Mouse (Mus musculus): ENCODE data around the gene Csnk2b. TPM values are rescaled to one million over a fixed set of nuclear protein-coding genes. Genes with fewer than 3 reads are reported as not detected.
A peak's percentile ranks its signal among the peaks of the same experiment; 100 is the strongest.

The Csnk2b gene
- polyA plus RNA-seq, 1 experiment from 2014 or later = 353 TPM

- DNase-seq (ENCODE audit: low spot score) = no peak
- ATAC-seq = no peak
- WGBS = 92% methylated on average over 6 of the region's 6 CpGs
- no peaks in the 10 kb centered on the region for H3K27me3 ChIP-seq (replicated peaks; ENCODE audit: control insufficient read depth, insufficient read depth, low read length)
- no peaks in the 10 kb centered on the region for H3K9me3 ChIP-seq (replicated peaks; ENCODE audit: control insufficient read depth, low read length)
- peaks cover 4% of the 10 kb centered on the region; the same call in 1 of the 2 replicates for H3K4me1 ChIP-seq (ENCODE audit: control insufficient read depth, insufficient read depth, low read length)
- no peak overlapping the region for H3K9ac ChIP-seq (ENCODE audit: low read length)
- no peak overlapping the region for H3K27ac ChIP-seq (ENCODE audit: low read depth, low read length)
- H3K36me3 ChIP-seq (ENCODE audit: control insufficient read depth, insufficient read depth, low read length) = peaks cover 89% of the 10 kb centered on the region
- H3K4me3 ChIP-seq (ENCODE audit: low read depth, low read length) = no peak overlapping the region
- no peak overlapping the region for H3K4me2 ChIP-seq (ENCODE audit: low read length)
These were observed 20.1 kb upstream of the Csnk2b start for GRCm38 (mm10) chr17:35141971-35142370.

DNA sequence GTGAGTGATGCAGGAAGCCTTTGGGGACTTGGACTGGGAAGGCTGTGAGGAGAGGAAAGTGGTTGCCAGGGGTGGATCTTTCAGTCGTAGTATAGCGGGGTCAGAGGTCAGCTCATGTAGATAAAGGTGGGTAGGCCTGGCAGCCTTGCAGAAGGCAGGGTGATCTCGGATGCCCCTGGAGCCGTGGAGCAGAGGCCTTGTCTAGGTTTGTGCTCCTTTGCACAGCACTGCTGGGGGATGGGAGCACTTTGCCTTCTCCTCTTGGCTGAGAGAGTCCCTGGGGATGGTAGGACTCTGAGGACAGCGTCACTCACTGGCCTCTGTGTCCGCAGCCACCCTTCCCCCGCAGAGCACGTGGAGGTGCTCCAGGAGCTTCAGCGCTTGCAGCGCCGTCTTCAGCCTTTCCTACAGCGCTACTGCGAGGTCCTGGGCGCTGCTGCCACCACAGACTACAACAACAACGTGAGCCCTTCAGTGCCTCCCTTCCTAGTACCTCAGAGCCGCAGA is 18.7 kb upstream of the Csnk2b start:
- ATAC-seq (no peak), DNase-seq (ENCODE audit: low spot score) (no peak)
- Histone ChIP-seq H3K9me3 (replicated peaks; ENCODE audit: control insufficient read depth, low read length) (no peaks in the 10 kb centered on the region), H3K4me2 (ENCODE audit: low read length) (no peak overlapping the region), H3K4me1 (ENCODE audit: control insufficient read depth, insufficient read depth, low read length) (peaks cover 9% of the 10 kb centered on the region), H3K27ac (ENCODE audit: low read depth, low read length) (no peak overlapping the region), H3K36me3 (ENCODE audit: control insufficient read depth, insufficient read depth, low read length) (peaks cover 74% of the 10 kb centered on the region), H3K9ac (ENCODE audit: low read length) (no peak overlapping the region), H3K27me3 (replicated peaks; ENCODE audit: control insufficient read depth, insufficient read depth, low read length) (no peaks in the 10 kb centered on the region), H3K4me3 (ENCODE audit: low read depth, low read length) (no peak overlapping the region)
- WGBS = 81% methylated on average over 16 of the region's 16 CpGs

DNA sequence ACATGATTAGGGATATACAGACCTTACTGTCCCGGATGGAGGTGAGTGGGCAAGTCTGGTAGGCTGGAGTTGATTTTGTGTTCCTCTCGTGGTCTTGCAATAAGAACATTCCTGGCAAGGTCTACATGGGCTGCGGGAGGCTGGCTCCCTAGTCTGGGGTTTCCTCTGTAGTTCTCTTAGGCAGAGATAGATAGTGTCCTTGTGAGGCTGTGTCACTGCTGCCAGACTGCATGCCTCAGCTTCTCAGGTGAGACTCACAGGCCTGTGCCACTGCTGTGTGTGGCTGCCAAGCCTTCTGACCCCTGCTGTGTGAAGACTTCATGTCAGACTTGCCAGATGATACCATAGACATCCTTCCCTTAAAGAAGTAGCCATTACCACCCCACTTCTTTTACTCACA is 17.4 kb upstream of the Csnk2b start:
- Histone ChIP-seq H3K4me3 (ENCODE audit: low read depth, low read length) (no peak overlapping the region), H3K4me1 (ENCODE audit: control insufficient read depth, insufficient read depth, low read length) (peaks cover 9% of the 10 kb centered on the region), H3K9ac (ENCODE audit: low read length) (no peak overlapping the region), H3K27ac (ENCODE audit: low read depth, low read length) (no peak overlapping the region), H3K36me3 (ENCODE audit: control insufficient read depth, insufficient read depth, low read length) (peaks cover 62% of the 10 kb centered on the region), H3K27me3 (replicated peaks; ENCODE audit: control insufficient read depth, insufficient read depth, low read length) (no peaks in the 10 kb centered on the region), H3K9me3 (replicated peaks; ENCODE audit: control insufficient read depth, low read length) (no peaks in the 10 kb centered on the region), H3K4me2 (ENCODE audit: low read length) (no peak overlapping the region)
- no peak for DNase-seq (ENCODE audit: low spot score)
- WGBS = 86% methylated on average over 3 of the region's 3 CpGs
- no peak for ATAC-seq

DNA sequence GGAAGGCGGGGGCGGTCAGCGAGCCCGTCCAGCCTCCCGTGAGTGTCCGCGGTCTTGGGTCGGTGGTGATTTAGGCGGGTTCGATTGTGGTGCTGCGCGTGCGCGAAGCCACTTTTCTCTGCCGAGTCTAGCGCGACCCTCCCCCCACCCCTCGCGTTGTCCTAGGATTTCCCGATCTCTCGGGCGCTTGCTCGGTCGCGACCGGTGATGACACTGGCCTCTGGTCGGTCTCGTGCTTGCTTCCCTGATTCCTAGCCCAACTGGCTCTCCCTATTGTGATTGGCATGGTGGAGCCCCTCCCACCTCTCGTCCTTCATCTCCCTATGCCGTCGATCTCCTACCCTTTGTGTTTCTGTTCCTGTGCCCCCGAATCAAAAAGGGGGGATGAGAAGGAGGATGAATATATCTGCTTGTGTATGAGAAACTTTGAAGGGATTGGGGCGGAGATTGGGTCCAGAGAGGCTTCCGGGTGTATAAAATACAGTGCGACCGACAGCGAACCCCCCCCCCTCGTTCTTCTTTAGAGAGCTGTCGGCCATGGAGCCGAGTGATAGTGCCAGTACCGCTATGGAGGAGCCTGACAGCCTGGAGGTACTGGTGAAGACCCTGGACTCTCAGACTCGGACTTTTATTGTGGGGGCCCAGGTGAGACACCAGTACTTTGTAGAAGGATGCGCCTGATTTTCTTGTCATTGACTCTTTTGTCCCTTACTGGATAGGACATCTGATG is 13.9 kb upstream of the Csnk2b start:
- H3K27me3 ChIP-seq (replicated peaks; ENCODE audit: control insufficient read depth, insufficient read depth, low read length) = no peaks in the 10 kb centered on the region
- under 1% methylated on average over 43 of the region's 43 CpGs for WGBS
- H3K9ac ChIP-seq (ENCODE audit: low read length) = peak overlapping the region; percentile 91
- peak overlapping the region; percentile 74 for H3K4me3 ChIP-seq (ENCODE audit: low read depth, low read length)
- H3K27ac ChIP-seq (ENCODE audit: low read depth, low read length) = peak overlapping the region; percentile 89
- no peaks in the 10 kb centered on the region for H3K9me3 ChIP-seq (replicated peaks; ENCODE audit: control insufficient read depth, low read length)
- H3K4me1 ChIP-seq (ENCODE audit: control insufficient read depth, insufficient read depth, low read length) = peaks cover 9% of the 10 kb centered on the region
- ATAC-seq (peak; percentile 59), DNase-seq (ENCODE audit: low spot score) (no peak)
- H3K4me2 ChIP-seq (ENCODE audit: low read length) = peak overlapping the region; percentile 93
- H3K36me3 ChIP-seq (ENCODE audit: control insufficient read depth, insufficient read depth, low read length) = peaks cover 26% of the 10 kb centered on the region

GRCm38 (mm10) chr17:35134801-35135590 is 13.1 kb upstream of the Csnk2b start, which contains the start of gene Bag6:
Bag6 (plus strand) TSS chr17:35135178.
- Histone ChIP-seq H3K4me2 (ENCODE audit: low read length) (peak within 1 kb of the TSS; percentile 93), H3K9ac (ENCODE audit: low read length) (peak within 1 kb of the TSS; percentile 91), H3K27ac (ENCODE audit: low read depth, low read length) (peak within 1 kb of the TSS; percentile 89), H3K36me3 (ENCODE audit: control insufficient read depth, insufficient read depth, low read length) (peaks cover 23% of the 10 kb centered on the region), H3K4me1 (ENCODE audit: control insufficient read depth, insufficient read depth, low read length) (peaks cover 9% of the 10 kb centered on the region), H3K4me3 (ENCODE audit: low read depth, low read length) (peak within 1 kb of the TSS; percentile 74), H3K9me3 (replicated peaks; ENCODE audit: control insufficient read depth, low read length) (no peaks in the 10 kb centered on the region), H3K27me3 (replicated peaks; ENCODE audit: control insufficient read depth, insufficient read depth, low read length) (no peaks in the 10 kb centered on the region)
- ATAC-seq (peak; percentile 95), DNase-seq (ENCODE audit: low spot score) (peak; percentile 97)
- WGBS = under 1% methylated on average over 66 of the region's 66 CpGs

GRCm38 (mm10) chr17:35133517-35133916 is 11.7 kb upstream of the Csnk2b start:
- DNase-seq (ENCODE audit: low spot score) (no peak), ATAC-seq (no peak)
- WGBS = 96% methylated on average over 7 of the region's 7 CpGs
- H3K9me3 ChIP-seq (replicated peaks; ENCODE audit: control insufficient read depth, low read length) = no peaks in the 10 kb centered on the region
- H3K36me3 ChIP-seq (ENCODE audit: control insufficient read depth, insufficient read depth, low read length) = peaks cover 9% of the 10 kb centered on the region
- no peak overlapping the region for H3K9ac ChIP-seq (ENCODE audit: low read length)
- no peak overlapping the region for H3K4me2 ChIP-seq (ENCODE audit: low read length)
- no peak overlapping the region for H3K27ac ChIP-seq (ENCODE audit: low read depth, low read length)
- peaks cover 9% of the 10 kb centered on the region for H3K4me1 ChIP-seq (ENCODE audit: control insufficient read depth, insufficient read depth, low read length)
- no peak overlapping the region for H3K4me3 ChIP-seq (ENCODE audit: low read depth, low read length)
- H3K27me3 ChIP-seq (replicated peaks; ENCODE audit: control insufficient read depth, insufficient read depth, low read length) = no peaks in the 10 kb centered on the region

- ATAC-seq (no peak), DNase-seq (ENCODE audit: low spot score) (no peak)
- Histone ChIP-seq H3K36me3 (ENCODE audit: control insufficient read depth, insufficient read depth, low read length) (0 out of 2 replicates have a peak, but pooled peaks cover 10% of the 10 kb centered on the region), H3K9me3 (replicated peaks; ENCODE audit: control insufficient read depth, low read length) (no peaks in the 10 kb centered on the region), H3K27me3 (replicated peaks; ENCODE audit: control insufficient read depth, insufficient read depth, low read length) (no peaks in the 10 kb centered on the region), H3K4me2 (ENCODE audit: low read length) (no peak overlapping the region), H3K4me3 (ENCODE audit: low read depth, low read length) (no peak overlapping the region), H3K9ac (ENCODE audit: low read length) (no peak overlapping the region), H3K4me1 (ENCODE audit: control insufficient read depth, insufficient read depth, low read length) (peaks cover 8% of the 10 kb centered on the region), H3K27ac (ENCODE audit: low read depth, low read length) (no peak overlapping the region)
- WGBS = 81% methylated on average over 3 of the region's 3 CpGs
These were observed 10.3 kb upstream of the Csnk2b start for GRCm38 (mm10) chr17:35132174-35132560.

DNA sequence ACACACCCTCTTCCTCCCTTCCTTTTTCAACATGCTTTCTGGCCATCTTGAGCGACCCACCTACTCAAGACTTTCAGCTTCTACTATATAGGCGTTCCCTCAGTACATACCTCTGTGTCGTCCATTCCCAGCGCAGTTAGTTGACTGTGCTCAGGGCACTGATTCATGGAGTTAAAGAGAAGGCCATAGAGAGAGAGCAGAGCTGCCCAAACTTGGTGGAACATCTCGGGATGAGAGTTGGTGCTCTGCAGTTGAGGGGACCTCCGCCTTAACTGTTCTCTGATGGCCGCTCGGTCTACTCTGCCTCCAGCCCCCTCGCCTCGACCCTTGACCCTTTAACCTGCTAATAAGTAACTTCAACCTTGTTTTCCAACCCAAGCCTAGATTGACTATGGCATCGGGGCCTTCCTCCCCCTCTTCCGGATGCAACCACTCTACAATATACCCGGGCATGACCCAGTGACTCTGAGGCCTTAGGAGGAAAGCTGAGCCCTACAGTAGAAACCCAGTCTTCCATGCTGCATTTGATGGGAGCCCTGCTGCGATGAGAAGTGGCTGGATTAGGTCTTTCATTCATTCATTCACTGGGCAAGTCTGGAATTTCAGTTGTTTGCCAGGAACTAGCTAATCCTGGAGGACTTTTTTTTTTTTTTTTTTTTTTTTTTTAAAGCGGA is 9.8 kb upstream of the Csnk2b start, which contains the start of gene Apom:
Gene Apom (minus strand): TSS at position 551 of the 674 bp plus-strand sequence.
- H3K4me1 ChIP-seq (ENCODE audit: control insufficient read depth, insufficient read depth, low read length) = peaks cover 6% of the 10 kb centered on the region
- H3K27ac ChIP-seq (ENCODE audit: low read depth, low read length) = no peak within 1 kb of the TSS
- ATAC-seq = no peak
- H3K36me3 ChIP-seq (ENCODE audit: control insufficient read depth, insufficient read depth, low read length) = 0 out of 2 replicates have a peak, but pooled peaks cover 10% of the 10 kb centered on the region
- H3K9ac ChIP-seq (ENCODE audit: low read length) = no peak within 1 kb of the TSS
- no peak within 1 kb of the TSS for H3K4me3 ChIP-seq (ENCODE audit: low read depth, low read length)
- 83% methylated on average over 15 of the region's 15 CpGs for WGBS
- no peak for DNase-seq (ENCODE audit: low spot score)
- no peaks in the 10 kb centered on the region for H3K9me3 ChIP-seq (replicated peaks; ENCODE audit: control insufficient read depth, low read length)
- H3K4me2 ChIP-seq (ENCODE audit: low read length) = no peak within 1 kb of the TSS
- H3K27me3 ChIP-seq (replicated peaks; ENCODE audit: control insufficient read depth, insufficient read depth, low read length) = no peaks in the 10 kb centered on the region

Data from forebrain, embryonic 14.5 days (tissue).